Comparison of ENCODE assay signal across 8 mouse cellular contexts in the genomic region with DNA sequence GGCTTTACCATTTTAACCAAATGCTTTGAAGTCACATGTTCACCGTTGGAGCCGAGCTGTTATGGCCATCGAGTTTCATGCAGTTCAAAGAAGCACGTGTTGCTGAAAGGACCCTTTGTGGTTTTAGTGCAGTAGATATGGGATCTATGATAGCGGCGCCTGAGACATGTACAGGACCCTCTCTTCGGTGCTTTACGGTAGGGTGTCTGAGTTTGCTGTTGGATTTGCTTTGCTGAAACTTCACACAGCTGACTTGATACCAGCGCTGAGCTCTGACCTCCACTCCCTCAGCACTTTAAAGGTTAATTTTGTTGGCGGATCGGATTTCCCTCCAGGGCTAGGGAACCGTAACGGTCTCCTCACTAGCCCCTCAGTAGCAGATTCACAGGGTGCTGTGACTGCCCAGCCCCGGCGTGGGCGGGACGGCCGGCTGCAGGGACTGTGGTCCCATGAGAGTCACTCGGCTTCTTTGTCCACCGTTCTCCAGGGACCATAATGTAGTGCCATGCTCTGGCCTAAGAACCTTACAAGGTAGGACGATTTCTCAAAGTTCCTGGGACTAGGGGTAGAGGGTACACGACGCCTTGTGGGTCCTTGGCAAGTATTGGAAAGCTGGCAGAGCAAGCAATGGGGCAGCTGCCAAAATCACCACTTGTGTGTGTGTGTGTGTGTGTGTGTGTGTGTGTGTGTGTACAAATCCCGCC.
DNase-seq lines count a peak whose midpoint lies in the region; ATAC-seq and TF ChIP-seq lines count a peak whose summit lies in the region.

No protein-coding gene starts in this region.

- TF ChIP-seq POLR2A in thymus, adult 2 months (IDR thresholded peaks at IDR 0.05; ENCODE audit: control insufficient read depth, extremely low read depth, insufficient read depth, low read length, poor library complexity) = no peak

- no peaks in the 10 kb centered on the region for H3K36me3 ChIP-seq in thymus, adult 2 months (ENCODE audit: control insufficient read depth, insufficient read depth, low read length)
- no peaks in the 10 kb centered on the region for H3K36me3 ChIP-seq in embryonic facial prominence, embryonic 11.5 days (replicated peaks; ENCODE audit: control insufficient read depth, insufficient read depth, low read depth, low read length)
- no peaks in the 10 kb centered on the region for H3K36me3 ChIP-seq in midbrain, embryonic 12.5 days

- peak; percentile 6 for DNase-seq in thymus, adult 2 months
- DNase-seq in thymus, postnatal 10 days (ENCODE audit: low spot score in 2 of 2) = no peak
- peak; percentile 89 for DNase-seq in embryonic facial prominence, embryonic 11.5 days (ENCODE audit: low spot score)
- DNase-seq in heart, postnatal 36 days = peak; percentile 42 to 49
- peak; percentile 70 to 82 for DNase-seq in kidney, postnatal 4 days
- no peak for DNase-seq in natural killer cell, adult 2 months (ENCODE audit: low spot score in 2 of 2)

- H3K4me1 ChIP-seq in thymus, adult 2 months (replicated peaks; ENCODE audit: control insufficient read depth, insufficient read depth, low read length) = peaks cover 17% of the 10 kb centered on the region
- H3K4me1 ChIP-seq in embryonic facial prominence, embryonic 11.5 days (ENCODE audit: control insufficient read depth, insufficient read depth, low read length) = no peaks in the 10 kb centered on the region; the same call in 1 of the 2 replicates
- peaks cover 32% of the 10 kb centered on the region for H3K4me1 ChIP-seq in midbrain, embryonic 12.5 days

- no peaks in the 10 kb centered on the region for H3K9me3 ChIP-seq in embryonic facial prominence, embryonic 11.5 days (replicated peaks; ENCODE audit: control insufficient read depth, low read length)
- no peaks in the 10 kb centered on the region for H3K9me3 ChIP-seq in midbrain, embryonic 12.5 days

- intact Hi-C loops in heart, postnatal 36 days (cut with DNase I) = loop anchor here (5.0 kb wide), 1 partner anchor 35 kb away; no protein-coding TSS in a partner anchor

- no peak overlapping the region for H3K4me3 ChIP-seq in thymus, adult 2 months (ENCODE audit: control insufficient read depth, insufficient read depth, low read length)
- peak overlapping the region; percentile 31 for H3K4me3 ChIP-seq in embryonic facial prominence, embryonic 11.5 days (ENCODE audit: low read depth, low read length)
- peak overlapping the region; percentile 36 for H3K4me3 ChIP-seq in midbrain, embryonic 12.5 days

- peak; percentile 83 for ATAC-seq in embryonic facial prominence, embryonic 11.5 days (replicated peaks; ENCODE audit: insufficient number of reproducible peaks, low FRiP score, low TSS enrichment, low read depth)
- ATAC-seq in midbrain, embryonic 12.5 days (ENCODE audit: low FRiP score, low read depth) = peak; percentile 70
- ATAC-seq in frontal cortex, adult (ENCODE audit: low TSS enrichment) = no peak

- H3K27me3 ChIP-seq in thymus, adult 2 months (ENCODE audit: control insufficient read depth, insufficient read depth, low read length) = no peaks in the 10 kb centered on the region
- no peaks in the 10 kb centered on the region for H3K27me3 ChIP-seq in embryonic facial prominence, embryonic 11.5 days (ENCODE audit: control insufficient read depth, insufficient read depth, low read length)
- H3K27me3 ChIP-seq in midbrain, embryonic 12.5 days = peaks cover 38% of the 10 kb centered on the region

- WGBS in thymus, adult 2 months = 13% methylated on average over 24 of the region's 24 CpGs
- WGBS in embryonic facial prominence, embryonic 11.5 days = under 1% methylated on average over 24 of the region's 24 CpGs
- under 1% methylated on average over 24 of the region's 24 CpGs for WGBS in midbrain, embryonic 12.5 days

- H3K9ac ChIP-seq in embryonic facial prominence, embryonic 11.5 days (replicated peaks; ENCODE audit: low read length) = 0 out of 2 replicates have a peak overlapping the region, but pooled peaks have one; percentile 15
- 0 out of 2 replicates have a peak overlapping the region, but pooled peaks have one; percentile 26 for H3K9ac ChIP-seq in midbrain, embryonic 12.5 days (replicated peaks)

- peak overlapping the region; percentile 62 for H3K4me2 ChIP-seq in embryonic facial prominence, embryonic 11.5 days (ENCODE audit: low read depth, low read length)
- H3K4me2 ChIP-seq in midbrain, embryonic 12.5 days (replicated peaks) = peak overlapping the region; percentile 51

- no peak overlapping the region for H3K27ac ChIP-seq in thymus, adult 2 months (ENCODE audit: control insufficient read depth, insufficient read depth, low read length)
- H3K27ac ChIP-seq in embryonic facial prominence, embryonic 11.5 days (replicated peaks; ENCODE audit: low read depth, low read length) = no peak overlapping the region
- H3K27ac ChIP-seq in midbrain, embryonic 12.5 days (replicated peaks) = no peak overlapping the region

- TF ChIP-seq CTCF in thymus, adult 2 months (IDR thresholded peaks at IDR 0.05; ENCODE audit: borderline replicate concordance, control insufficient read depth, extremely low read depth, insufficient read depth, low read length, poor library complexity) = no peak

Comparison
In these comparisons a context has a peak if more than half of its experiments do, and no peak if none do; other contexts are left out.
1. DNase-seq: peak in thymus, adult 2 months (single experiment), embryonic facial prominence, embryonic 11.5 days (single experiment), heart, postnatal 36 days (2 of 2) and kidney, postnatal 4 days (2 of 2); none in thymus, postnatal 10 days (0 of 2) and natural killer cell, adult 2 months (0 of 2).